Mouse (Mus musculus): Measurements from ENCODE around the gene Akr1c13. TPM values are rescaled to one million over a fixed set of nuclear protein-coding genes. Genes with fewer than 3 reads are reported as not detected.
"Not testable (repeated sequence)": the region's sequence is repeated elsewhere in the genome, so short reads cannot be mapped to it uniquely, and the experiment has no call there.

Gene Akr1c13
- polyA plus RNA-seq (2015; fragmentation: Nextera tagmentation; extraction: Ambion mirVana) = 31.9 and 35.1 TPM in 2 replicates

DNA sequence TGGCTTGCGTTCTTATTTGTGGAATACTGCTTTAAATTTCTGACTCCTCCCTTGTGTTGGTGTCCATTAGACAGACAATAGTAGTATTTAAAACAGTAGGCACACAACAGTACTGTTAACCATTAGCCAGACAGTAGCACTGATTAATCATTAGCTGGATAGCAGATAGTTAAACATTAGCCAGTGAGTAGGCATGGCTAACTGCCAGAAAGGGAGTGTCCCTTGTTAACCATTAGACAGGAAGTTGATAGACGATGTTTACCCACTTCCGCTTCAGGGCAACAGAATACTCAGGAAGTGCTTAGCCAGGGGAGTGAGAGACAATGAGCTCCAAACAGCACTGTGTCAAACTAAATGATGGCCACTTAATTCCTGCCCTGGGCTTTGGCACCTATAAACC is at the start of gene Akr1c13:
TSS of gene Akr1c13 (plus strand) at position 247 of the 400 bp plus-strand sequence.
- H3K4me2 ChIP-seq = peak within 1 kb of the TSS; percentile 39
- no peaks in the 10 kb centered on the region for H3K9me3 ChIP-seq (replicated peaks)
- no peaks in the 10 kb centered on the region for H3K36me3 ChIP-seq
- WGBS (ENCODE audit: insufficient replicate concordance) = 26% methylated on average over 3 of the region's 3 CpGs
- peak within 1 kb of the TSS; percentile 18; the same call in 1 of the 2 replicates for H3K4me3 ChIP-seq (replicated peaks)
- no peak within 1 kb of the TSS for H3K9ac ChIP-seq
- ATAC-seq (ENCODE audit: low read depth) (peak; percentile 79), DNase-seq (no peak)
- H3K27me3 ChIP-seq = no peaks in the 10 kb centered on the region
- 0 out of 2 replicates have a peak within 1 kb of the TSS, but pooled peaks have one; percentile 18 for H3K27ac ChIP-seq
- no peaks in the 10 kb centered on the region for H3K4me1 ChIP-seq (replicated peaks)

GRCm38 (mm10) chr13:4144261-4144660 is 46.7 kb upstream of the Akr1c13 start:
- H3K27ac ChIP-seq = no peak overlapping the region
- H3K9ac ChIP-seq = no peak overlapping the region
- no peaks in the 10 kb centered on the region for H3K36me3 ChIP-seq
- ATAC-seq (ENCODE audit: low read depth) (no peak), DNase-seq (no peak)
- WGBS (ENCODE audit: insufficient replicate concordance) = 34% methylated on average over 1 of the region's 1 CpGs
- no peak overlapping the region for H3K4me3 ChIP-seq (replicated peaks)
- no peaks in the 10 kb centered on the region for H3K9me3 ChIP-seq (replicated peaks)
- no peaks in the 10 kb centered on the region for H3K4me1 ChIP-seq (replicated peaks)
- no peaks in the 10 kb centered on the region for H3K27me3 ChIP-seq
- H3K4me2 ChIP-seq = no peak overlapping the region

DNA sequence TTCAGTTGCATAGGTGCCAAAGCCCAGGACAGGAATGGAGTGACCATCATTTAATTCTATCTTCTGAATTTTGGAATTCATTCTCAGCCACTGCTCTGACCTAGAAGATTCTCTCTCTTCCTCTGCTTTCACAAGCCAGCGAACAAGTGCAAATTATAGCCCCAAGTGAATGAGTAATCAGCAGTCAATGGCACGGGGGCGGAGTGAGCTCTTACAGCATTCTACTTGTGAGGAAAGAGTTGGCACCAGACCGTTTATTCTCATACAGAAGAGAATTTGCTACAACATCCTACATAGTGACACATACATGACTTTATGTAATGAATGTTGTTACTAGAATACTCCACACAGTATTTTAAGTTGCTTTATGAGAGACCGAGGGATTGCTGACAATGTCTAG is 40.4 kb upstream of the Akr1c13 start, which contains the start of gene Akr1c18:
TSS of gene Akr1c18 (minus strand) at position 137 of the 400 bp plus-strand sequence.
- Histone ChIP-seq H3K27me3 (no peaks in the 10 kb centered on the region), H3K4me2 (no peak within 1 kb of the TSS), H3K4me3 (replicated peaks) (no peak within 1 kb of the TSS), H3K4me1 (replicated peaks) (no peaks in the 10 kb centered on the region), H3K27ac (no peak within 1 kb of the TSS), H3K9me3 (replicated peaks) (no peaks in the 10 kb centered on the region), H3K36me3 (no peaks in the 10 kb centered on the region), H3K9ac (no peak within 1 kb of the TSS)
- DNase-seq (no peak), ATAC-seq (ENCODE audit: low read depth) (no peak)
- WGBS (ENCODE audit: insufficient replicate concordance) = 54% methylated on average over 5 of the region's 5 CpGs

DNA sequence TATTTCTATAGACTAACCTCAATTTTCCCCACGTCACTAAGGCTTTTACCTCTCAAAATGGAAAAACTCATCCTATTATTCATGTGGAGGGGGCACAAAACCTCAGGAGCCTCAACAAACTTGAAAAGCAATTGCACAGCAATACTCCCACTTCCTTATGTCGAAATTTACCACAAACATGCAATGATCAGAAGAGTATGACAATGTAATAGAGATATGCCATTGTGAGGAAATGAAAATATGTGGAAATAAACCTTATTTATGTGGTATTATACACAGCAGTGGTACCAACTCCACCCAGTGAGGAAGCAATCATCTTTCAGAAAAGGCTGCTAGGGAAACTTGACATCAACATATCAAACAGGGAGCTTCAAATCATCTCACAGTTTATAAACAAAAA is 38.0 kb upstream of the Akr1c13 start:
- ATAC-seq (ENCODE audit: low read depth) = no peak
- DNase-seq = no peak
- Histone ChIP-seq H3K27me3 (no peaks in the 10 kb centered on the region), H3K36me3 (no peaks in the 10 kb centered on the region), H3K4me3 (replicated peaks) (no peak overlapping the region), H3K4me2 (no peak overlapping the region), H3K9me3 (replicated peaks) (no peaks in the 10 kb centered on the region), H3K4me1 (replicated peaks) (no peaks in the 10 kb centered on the region), H3K27ac (no peak overlapping the region), H3K9ac (no peak overlapping the region)
- WGBS (ENCODE audit: insufficient replicate concordance) = 33% methylated on average over 2 of the region's 2 CpGs

DNA sequence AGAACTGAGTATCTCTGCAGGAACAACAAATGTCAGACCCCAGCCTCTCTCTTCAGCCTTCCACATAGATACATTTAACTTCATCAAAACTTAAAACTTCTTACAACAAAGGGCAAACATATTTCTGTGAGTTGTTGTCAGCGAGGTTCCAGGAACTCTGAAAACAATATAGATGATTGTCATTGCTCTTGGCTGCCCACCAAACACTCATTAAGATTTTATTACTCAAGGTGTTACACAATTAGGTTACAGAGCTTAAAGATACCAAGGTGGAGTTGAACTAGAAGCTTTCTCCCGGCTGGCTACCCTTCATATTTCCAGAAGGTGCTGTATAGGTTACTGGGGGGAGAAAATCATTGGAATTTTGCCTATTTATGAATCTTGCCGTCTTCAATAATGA is 37.4 kb upstream of the Akr1c13 start:
- no peak overlapping the region for H3K27ac ChIP-seq
- H3K4me3 ChIP-seq (replicated peaks) = no peak overlapping the region
- WGBS (ENCODE audit: insufficient replicate concordance) = 48% methylated on average over 3 of the region's 3 CpGs
- ATAC-seq (ENCODE audit: low read depth) (no peak), DNase-seq (no peak)
- no peak overlapping the region for H3K4me2 ChIP-seq
- no peaks in the 10 kb centered on the region for H3K9me3 ChIP-seq (replicated peaks)
- H3K4me1 ChIP-seq (replicated peaks) = no peaks in the 10 kb centered on the region
- H3K36me3 ChIP-seq = no peaks in the 10 kb centered on the region
- no peak overlapping the region for H3K9ac ChIP-seq
- H3K27me3 ChIP-seq = no peaks in the 10 kb centered on the region

- Histone ChIP-seq H3K27ac (no peak overlapping the region), H3K4me2 (no peak overlapping the region), H3K27me3 (no peaks in the 10 kb centered on the region), H3K9me3 (replicated peaks) (no peaks in the 10 kb centered on the region), H3K4me3 (replicated peaks) (no peak overlapping the region), H3K9ac (no peak overlapping the region), H3K36me3 (no peaks in the 10 kb centered on the region), H3K4me1 (replicated peaks) (no peaks in the 10 kb centered on the region)
- ATAC-seq (ENCODE audit: low read depth) (no peak), DNase-seq (no peak)
- WGBS (ENCODE audit: insufficient replicate concordance) = 63% methylated on average over 2 of the region's 2 CpGs
Measured at GRCm38 (mm10) chr13:4155286-4155685, 35.7 kb upstream of the Akr1c13 start.

DNA sequence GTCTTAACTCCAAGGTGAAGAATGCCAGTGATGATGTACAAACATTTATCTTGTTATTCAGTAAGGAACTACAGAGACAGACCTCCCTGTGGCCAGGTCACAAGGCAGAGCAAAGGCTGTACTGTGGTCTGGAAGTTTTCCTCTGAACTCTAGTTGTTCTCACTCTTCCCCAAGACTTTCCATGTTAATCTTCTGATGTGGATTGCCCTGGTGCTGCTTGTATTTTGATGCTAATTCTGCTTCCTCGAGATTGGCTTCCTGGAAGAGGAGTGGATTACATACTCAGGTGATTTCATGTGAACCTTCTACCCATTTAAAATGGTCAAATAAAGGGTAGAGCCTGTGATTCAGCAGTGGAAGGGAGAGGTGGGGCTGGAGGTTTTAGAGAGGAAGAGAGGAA is 22.9 kb upstream of the Akr1c13 start:
- no peaks in the 10 kb centered on the region for H3K9me3 ChIP-seq (replicated peaks)
- no peak overlapping the region for H3K4me3 ChIP-seq (replicated peaks)
- no peaks in the 10 kb centered on the region for H3K27me3 ChIP-seq
- no peak for ATAC-seq (ENCODE audit: low read depth)
- no peak for DNase-seq
- 11% methylated on average over 1 of the region's 1 CpGs for WGBS (ENCODE audit: insufficient replicate concordance)
- H3K36me3 ChIP-seq = no peaks in the 10 kb centered on the region
- no peaks in the 10 kb centered on the region for H3K4me1 ChIP-seq (replicated peaks)
- no peak overlapping the region for H3K9ac ChIP-seq
- H3K27ac ChIP-seq = no peak overlapping the region
- no peak overlapping the region for H3K4me2 ChIP-seq

DNA sequence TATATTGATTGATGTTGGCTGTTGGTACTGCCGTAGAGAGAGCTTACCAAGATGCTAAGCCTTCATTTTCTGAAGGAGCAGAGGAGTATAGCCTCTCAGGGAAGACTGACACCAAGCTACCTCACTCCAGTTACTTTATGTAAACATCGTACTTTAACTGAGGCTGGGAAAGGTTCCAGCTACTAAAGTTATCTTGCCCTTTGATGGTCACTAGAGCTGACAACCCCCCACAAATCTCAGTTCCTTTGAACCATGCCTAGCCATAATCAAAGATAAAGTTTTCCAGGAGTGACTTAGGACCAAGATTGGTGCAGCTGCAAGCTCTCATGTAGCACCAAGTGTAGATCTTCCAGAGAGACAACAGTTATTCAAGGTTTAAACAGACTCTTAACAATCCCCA is 18.0 kb upstream of the Akr1c13 start:
- Histone ChIP-seq H3K4me1 (replicated peaks) (no peaks in the 10 kb centered on the region), H3K9ac (no peak overlapping the region), H3K36me3 (no peaks in the 10 kb centered on the region), H3K9me3 (replicated peaks) (no peaks in the 10 kb centered on the region), H3K4me2 (no peak overlapping the region), H3K27ac (no peak overlapping the region), H3K27me3 (no peaks in the 10 kb centered on the region), H3K4me3 (replicated peaks) (no peak overlapping the region)
- no peak for ATAC-seq (ENCODE audit: low read depth)
- 42% methylated on average over 2 of the region's 2 CpGs for WGBS (ENCODE audit: insufficient replicate concordance)
- no peak for DNase-seq

- not testable (repeated sequence) for H3K4me1 ChIP-seq (replicated peaks); H3K27me3 ChIP-seq; DNase-seq; H3K9ac ChIP-seq; H3K4me2 ChIP-seq; H3K27ac ChIP-seq; H3K4me3 ChIP-seq (replicated peaks); H3K36me3 ChIP-seq; H3K9me3 ChIP-seq (replicated peaks); ATAC-seq (ENCODE audit: low read depth)
- 61% methylated on average over 4 of the region's 4 CpGs for WGBS (ENCODE audit: insufficient replicate concordance)
Measured at GRCm38 (mm10) chr13:4181321-4181720, 9.6 kb upstream of the Akr1c13 start.

GRCm38 (mm10) chr13:4183116-4183515 is 7.8 kb upstream of the Akr1c13 start:
- 61% methylated on average over 9 of the region's 9 CpGs for WGBS (ENCODE audit: insufficient replicate concordance)
- Histone ChIP-seq H3K9me3 (replicated peaks) (no peaks in the 10 kb centered on the region; the same call in 1 of the 2 replicates), H3K4me3 (replicated peaks) (no peak overlapping the region), H3K4me1 (replicated peaks) (no peaks in the 10 kb centered on the region), H3K36me3 (no peaks in the 10 kb centered on the region), H3K9ac (no peak overlapping the region), H3K4me2 (no peak overlapping the region), H3K27me3 (no peaks in the 10 kb centered on the region), H3K27ac (no peak overlapping the region)
- ATAC-seq (ENCODE audit: low read depth) (no peak), DNase-seq (no peak)

- not testable (repeated sequence) for H3K4me2 ChIP-seq; ATAC-seq (ENCODE audit: low read depth); DNase-seq; H3K4me1 ChIP-seq (replicated peaks); H3K9ac ChIP-seq; H3K9me3 ChIP-seq (replicated peaks); H3K36me3 ChIP-seq; H3K27ac ChIP-seq; H3K4me3 ChIP-seq (replicated peaks); H3K27me3 ChIP-seq
- WGBS (ENCODE audit: insufficient replicate concordance) = 70% methylated on average over 7 of the region's 7 CpGs
Measured at GRCm38 (mm10) chr13:4186641-4187411, 4.1 kb upstream of the Akr1c13 start.

DNA sequence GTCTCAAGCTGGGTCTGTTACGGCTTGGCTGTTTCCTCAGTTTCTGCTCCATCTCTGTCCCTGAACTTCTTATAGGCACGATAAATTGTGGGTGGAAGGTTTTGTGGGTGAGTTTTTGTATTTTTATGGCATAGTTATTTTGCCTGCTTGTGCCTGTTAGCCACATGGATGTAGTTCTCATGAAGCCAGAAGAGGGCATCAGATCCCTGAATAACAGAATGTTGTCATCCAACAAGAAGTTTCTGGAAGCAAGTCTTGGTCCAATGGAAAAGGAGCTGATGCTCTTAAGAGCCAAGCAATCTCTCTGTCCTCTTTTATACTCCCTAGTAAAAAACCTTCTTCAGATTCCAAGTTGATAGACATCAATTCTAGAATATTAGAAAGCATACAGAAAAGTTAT is 2.8 kb upstream of the Akr1c13 start:
- H3K27me3 ChIP-seq = no peaks in the 10 kb centered on the region
- no peaks in the 10 kb centered on the region for H3K36me3 ChIP-seq
- H3K27ac ChIP-seq = no peak overlapping the region
- WGBS (ENCODE audit: insufficient replicate concordance) = 68% methylated on average over 2 of the region's 2 CpGs
- no peaks in the 10 kb centered on the region for H3K4me1 ChIP-seq (replicated peaks)
- H3K4me3 ChIP-seq (replicated peaks) = no peak overlapping the region
- DNase-seq (no peak), ATAC-seq (ENCODE audit: low read depth) (no peak)
- H3K4me2 ChIP-seq = no peak overlapping the region
- no peaks in the 10 kb centered on the region; the same call in 1 of the 2 replicates for H3K9me3 ChIP-seq (replicated peaks)
- no peak overlapping the region for H3K9ac ChIP-seq
